Mouse (Mus musculus): ENCODE measurements at regions not wholly inside any gene's neighbourhood (a gene's known extent, or its start where the extent isn't known, plus 50 kb on each side); places are given as distances from the start of the nearest gene placed in this dataset.
"Not testable (repeated sequence)": the region's sequence is repeated elsewhere in the genome, so short reads cannot be mapped to it uniquely, and the experiment has no call there.

DNA sequence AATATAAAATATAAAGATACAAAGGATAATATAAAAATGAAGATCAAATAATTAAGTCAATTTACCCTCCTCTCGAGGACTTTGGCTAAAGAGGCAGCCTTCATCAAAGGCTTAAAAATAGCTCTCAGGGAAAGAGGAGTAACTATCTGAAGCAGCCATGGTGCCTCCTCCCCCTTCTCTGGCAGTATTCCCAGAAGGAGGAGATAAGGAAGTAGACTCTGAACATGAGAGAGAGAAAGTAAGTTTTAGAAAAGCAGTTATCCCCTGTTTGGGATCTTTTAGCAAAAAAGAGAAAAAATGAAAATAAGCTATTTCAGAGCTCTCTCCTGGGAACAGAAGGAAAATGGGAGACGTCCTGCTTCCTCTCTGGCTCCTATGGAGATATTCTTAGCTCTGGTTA, 406.7 kb upstream of the Jmjd1c start:
- TF ChIP-seq POLR2A (IDR thresholded peaks at IDR 0.05; ENCODE audit: borderline replicate concordance, extremely low read depth, low read depth, low read length); CTCF (IDR thresholded peaks at IDR 0.05; ENCODE audit: insufficient read depth, low read length): not testable (repeated sequence)

Data from lung, adult 2 months (tissue).